Mouse (Mus musculus): ENCODE results near the gene Hoxb8. TPM values are rescaled to one million over a fixed set of nuclear protein-coding genes. Genes with fewer than 3 reads are reported as not detected.

The Hoxb8 gene
- total RNA-seq, 2 experiments from 2014 or later = not detected

DNA sequence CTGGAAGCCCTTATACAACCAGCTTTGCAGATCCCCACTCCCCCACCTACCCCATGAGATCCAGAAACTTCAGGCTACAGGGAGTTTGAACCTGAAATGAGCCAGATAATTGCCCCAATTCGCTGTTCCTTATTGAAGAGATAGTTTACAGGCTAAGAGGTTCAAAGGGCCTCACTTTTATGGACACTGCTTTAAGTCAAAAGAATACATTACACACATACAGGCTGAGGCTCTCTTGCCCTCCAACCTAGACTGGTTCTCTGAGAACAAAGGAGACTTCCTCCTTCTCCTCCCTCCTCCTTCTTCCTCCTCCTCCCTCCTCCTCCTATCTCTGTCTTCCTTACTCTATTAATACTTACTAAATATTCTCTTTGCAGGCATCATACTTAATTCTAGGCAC, 22.2 kb upstream of the Hoxb8 start:
- intact Hi-C loops (cut with DNase I) = no loop called here
- H3K27ac ChIP-seq = no peak overlapping the region
- no peak for TF ChIP-seq CTCF (IDR thresholded peaks at IDR 0.05)
- DNase-seq (ENCODE audit: extremely low spot score in 1 of 2, low spot score in 2 of 2) = no peak
- H3K4me3 ChIP-seq = no peak overlapping the region

DNA sequence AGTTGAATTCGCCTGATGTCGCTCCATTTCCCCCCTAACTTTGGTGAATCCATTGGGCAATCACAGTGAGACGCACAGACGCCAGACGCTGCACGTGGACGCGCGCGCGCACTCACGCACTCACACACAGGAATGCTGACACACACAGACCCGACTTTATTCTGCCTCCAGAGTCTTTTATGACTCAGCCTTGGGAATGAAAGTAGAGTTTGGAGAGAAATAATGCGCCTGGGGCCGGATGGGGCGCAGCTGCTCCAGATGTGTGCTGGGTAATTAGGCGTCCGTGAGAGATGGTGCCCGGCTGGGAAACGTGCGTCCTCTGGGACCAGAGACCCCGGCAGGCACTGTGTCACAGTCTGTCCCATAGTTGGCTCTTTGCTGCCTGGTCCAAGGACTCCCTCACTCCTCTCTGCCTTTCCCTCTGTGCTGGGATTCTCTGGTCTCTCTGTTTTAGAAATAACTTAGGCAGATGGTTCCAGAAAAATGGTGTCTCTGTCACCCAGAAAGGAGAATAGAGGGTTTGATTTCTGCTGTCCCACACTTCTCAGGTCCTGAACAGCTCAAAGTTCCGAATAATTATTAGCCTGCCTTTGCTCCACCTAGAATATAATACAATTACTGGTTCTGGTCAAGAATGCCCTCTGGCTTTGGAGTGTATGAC, 21.3 kb upstream of the Hoxb8 start:
- H3K4me3 ChIP-seq = no peak overlapping the region
- TF ChIP-seq CTCF (IDR thresholded peaks at IDR 0.05) = no peak
- intact Hi-C loops (cut with DNase I) = loop anchor here (5.0 kb wide), 2 partner anchors 67 to 248 kb away; no protein-coding TSS in a partner anchor
- H3K27ac ChIP-seq = no peak overlapping the region
- DNase-seq (ENCODE audit: extremely low spot score in 1 of 2, low spot score in 2 of 2) = no peak

DNA sequence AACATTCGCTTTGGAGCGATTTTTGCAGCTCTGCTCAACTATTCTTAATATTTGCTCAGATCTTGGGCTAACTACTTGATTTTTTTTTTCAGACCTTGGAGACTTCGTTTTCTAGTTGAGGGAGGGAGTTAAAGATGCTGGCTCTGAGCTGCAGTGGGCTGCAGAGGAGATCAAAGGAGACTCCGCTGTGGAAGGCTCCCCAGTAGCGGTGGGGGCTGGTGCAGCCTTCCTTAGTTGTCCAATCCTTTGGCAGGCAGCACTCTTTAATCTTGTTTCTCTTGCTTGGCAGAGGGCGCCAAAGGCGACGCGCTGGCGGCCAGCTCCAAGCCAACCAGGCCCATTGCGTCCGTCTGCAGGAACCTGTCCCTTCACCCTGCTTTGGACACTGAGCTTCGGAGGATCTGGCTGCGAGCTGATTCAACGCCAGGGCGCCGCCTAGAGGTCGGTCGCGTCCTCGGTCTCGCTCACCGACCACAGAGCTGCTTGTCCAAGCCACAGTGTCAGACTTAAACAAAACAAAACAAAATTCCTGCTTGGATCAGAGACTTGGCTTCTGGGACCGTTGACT, 20.3 kb upstream of the Hoxb8 start:
- Histone ChIP-seq H3K4me3 (no peak overlapping the region), H3K27ac (no peak overlapping the region)
- DNase-seq (ENCODE audit: extremely low spot score in 1 of 2, low spot score in 2 of 2) = no peak
- TF ChIP-seq CTCF (IDR thresholded peaks at IDR 0.05) = peak; percentile 42
- intact Hi-C loops (cut with DNase I) = loop anchor here (5.0 kb wide), 2 partner anchors 66 to 249 kb away; no protein-coding TSS in a partner anchor

DNA sequence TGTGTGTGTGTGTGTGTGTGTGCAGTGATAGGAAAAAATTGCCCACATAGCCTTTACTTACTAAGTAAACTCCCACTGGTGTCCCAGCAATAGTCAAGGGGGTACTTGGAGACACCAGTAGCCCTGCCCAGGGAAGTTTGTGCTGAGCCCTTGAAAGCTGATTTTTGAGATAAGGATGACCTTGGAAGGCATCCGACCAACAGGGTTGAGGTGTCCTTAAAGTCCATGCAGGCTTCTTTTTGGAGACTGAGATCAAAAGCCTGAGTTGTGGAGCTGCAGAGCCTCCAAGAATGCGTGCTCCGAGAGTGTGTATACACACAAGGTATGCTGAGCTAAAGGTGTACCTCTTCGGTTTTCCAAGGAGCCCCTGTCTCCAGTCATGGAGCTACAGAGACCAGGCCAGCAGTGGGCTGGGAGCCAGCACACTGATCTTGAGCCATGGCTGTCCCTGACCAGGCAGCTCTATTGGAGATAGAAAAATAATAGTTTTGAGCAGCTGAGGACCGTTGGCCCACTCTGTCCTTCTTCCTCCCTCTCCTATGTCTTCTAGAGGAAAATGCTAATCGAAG, 19.4 kb upstream of the Hoxb8 start:
- no peak for TF ChIP-seq CTCF (IDR thresholded peaks at IDR 0.05)
- H3K4me3 ChIP-seq = no peak overlapping the region
- intact Hi-C loops (cut with DNase I) = loop anchor here (5.0 kb wide), 2 partner anchors 65 to 250 kb away; no protein-coding TSS in a partner anchor
- no peak for DNase-seq (ENCODE audit: extremely low spot score in 1 of 2, low spot score in 2 of 2)
- no peak overlapping the region for H3K27ac ChIP-seq

GRCm38 (mm10) chr11:96263636-96264389, 17.9 kb upstream of the Hoxb8 start:
- Histone ChIP-seq H3K27ac (no peak overlapping the region), H3K4me3 (no peak overlapping the region)
- no peak for TF ChIP-seq CTCF (IDR thresholded peaks at IDR 0.05)
- intact Hi-C loops (cut with DNase I) = loop anchor here (5.0 kb wide), 2 partner anchors 63 to 252 kb away; no protein-coding TSS in a partner anchor
- DNase-seq (ENCODE audit: extremely low spot score in 1 of 2, low spot score in 2 of 2) = no peak

DNA sequence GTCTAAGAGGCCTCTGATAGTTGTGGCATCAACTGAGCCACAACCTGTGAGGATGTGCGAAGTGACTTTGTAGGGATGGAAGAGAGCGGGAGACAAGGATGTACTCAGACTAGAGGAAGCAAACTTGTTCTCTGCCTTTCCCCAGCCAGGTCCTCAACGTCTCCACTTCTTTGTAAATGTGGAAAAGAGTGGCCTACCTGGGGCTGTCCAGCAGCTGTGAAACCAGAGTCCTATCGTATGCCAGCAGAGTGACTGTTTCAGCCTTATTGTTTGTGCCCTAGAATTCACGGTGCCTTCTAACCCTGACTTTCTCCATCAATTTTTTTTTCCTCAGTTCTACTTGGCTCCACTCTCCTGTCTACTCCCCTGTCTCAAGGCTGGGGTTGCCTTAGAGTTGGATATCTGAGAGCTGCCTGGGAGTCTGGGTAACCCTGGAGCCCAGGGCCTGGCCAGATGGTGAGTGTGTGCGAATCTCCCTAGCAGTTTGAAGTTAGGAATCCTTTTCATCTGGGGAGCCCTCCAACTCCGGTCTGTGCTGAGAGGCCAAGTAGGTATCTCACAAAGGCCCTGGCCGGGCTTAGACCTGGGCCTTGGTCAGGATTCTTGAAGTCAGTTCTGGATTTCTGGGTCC, 17.2 kb upstream of the Hoxb8 start:
- Histone ChIP-seq H3K27ac (no peak overlapping the region), H3K4me3 (no peak overlapping the region)
- DNase-seq (ENCODE audit: extremely low spot score in 1 of 2, low spot score in 2 of 2) = no peak
- intact Hi-C loops (cut with DNase I) = loop anchor here (5.0 kb wide), 3 partner anchors 63 to 252 kb away; partner anchors contain the start of gene Hoxb13
- no peak for TF ChIP-seq CTCF (IDR thresholded peaks at IDR 0.05)

DNA sequence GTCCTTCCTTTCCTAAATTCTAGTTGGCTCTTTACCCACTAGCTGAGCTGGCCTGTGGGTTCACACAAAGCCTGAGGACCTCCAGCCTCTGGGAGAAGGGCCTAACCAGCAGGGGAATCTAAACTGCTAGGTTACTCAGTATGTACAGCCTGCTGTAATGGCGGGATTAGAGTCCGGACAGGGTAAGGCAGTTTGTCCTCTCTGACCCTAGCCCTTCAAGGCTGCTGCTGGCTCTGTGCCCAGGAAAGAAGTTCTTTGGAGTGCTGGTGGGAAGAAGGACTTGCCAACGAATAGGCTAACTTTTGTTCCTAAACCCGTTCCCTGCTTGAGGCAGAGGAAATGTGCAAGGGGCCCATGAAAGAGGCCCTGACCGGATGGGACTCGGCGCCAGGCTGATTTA, 15.8 kb upstream of the Hoxb8 start:
- Histone ChIP-seq H3K4me3 (no peak overlapping the region), H3K27ac (no peak overlapping the region)
- intact Hi-C loops (cut with DNase I) = loop anchor here (5.0 kb wide), 1 partner anchor 74 kb away; the partner anchor contains the start of gene Hoxb13
- no peak for TF ChIP-seq CTCF (IDR thresholded peaks at IDR 0.05)
- DNase-seq (ENCODE audit: extremely low spot score in 1 of 2, low spot score in 2 of 2) = no peak

DNA sequence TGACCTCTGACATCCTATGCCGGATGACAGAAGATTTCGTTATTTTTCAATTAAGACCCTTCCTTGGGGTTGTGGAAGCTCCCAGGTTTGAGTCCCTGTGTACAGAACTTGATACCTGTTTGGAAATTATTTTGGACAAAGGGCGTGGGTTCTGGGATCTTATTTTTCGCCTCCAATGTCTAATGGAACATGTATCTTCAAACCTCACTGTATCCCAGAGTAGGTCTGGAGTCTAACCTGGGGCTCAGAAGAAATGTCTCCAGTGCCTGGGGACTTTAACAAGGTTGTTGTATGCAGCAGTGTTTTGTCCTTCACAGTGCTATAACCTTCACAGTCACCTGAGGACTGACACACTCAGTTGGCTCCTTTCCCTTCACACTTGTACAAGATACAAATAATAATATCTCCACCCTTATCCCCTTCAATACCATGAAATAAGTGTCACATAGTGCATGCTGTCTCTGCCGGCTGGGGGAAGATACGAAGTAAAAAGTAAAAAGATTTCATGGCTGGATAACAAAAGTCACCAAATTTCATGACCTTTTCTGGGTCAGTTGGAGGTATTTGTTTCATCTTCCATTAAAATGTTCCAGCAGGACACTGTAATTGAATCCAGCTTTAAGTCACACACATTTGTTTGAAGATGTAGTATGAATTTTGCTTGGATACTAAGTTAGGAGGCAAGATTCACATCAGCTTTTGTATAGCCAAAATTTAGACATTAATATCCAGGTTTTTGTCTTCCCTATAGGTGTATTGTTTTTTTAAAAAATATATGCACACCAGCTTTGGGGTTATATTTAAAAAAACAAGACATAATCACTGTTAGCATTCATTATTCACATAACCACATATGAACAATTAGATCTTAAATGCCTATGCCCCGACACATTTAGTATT, 14.4 kb upstream of the Hoxb8 start:
- no peak for TF ChIP-seq CTCF (IDR thresholded peaks at IDR 0.05)
- no peak for DNase-seq (ENCODE audit: extremely low spot score in 1 of 2, low spot score in 2 of 2)
- Histone ChIP-seq H3K27ac (no peak overlapping the region), H3K4me3 (no peak overlapping the region)
- intact Hi-C loops (cut with DNase I) = loop anchor here (5.0 kb wide), 1 partner anchor 75 kb away; the partner anchor contains the start of gene Hoxb13

DNA sequence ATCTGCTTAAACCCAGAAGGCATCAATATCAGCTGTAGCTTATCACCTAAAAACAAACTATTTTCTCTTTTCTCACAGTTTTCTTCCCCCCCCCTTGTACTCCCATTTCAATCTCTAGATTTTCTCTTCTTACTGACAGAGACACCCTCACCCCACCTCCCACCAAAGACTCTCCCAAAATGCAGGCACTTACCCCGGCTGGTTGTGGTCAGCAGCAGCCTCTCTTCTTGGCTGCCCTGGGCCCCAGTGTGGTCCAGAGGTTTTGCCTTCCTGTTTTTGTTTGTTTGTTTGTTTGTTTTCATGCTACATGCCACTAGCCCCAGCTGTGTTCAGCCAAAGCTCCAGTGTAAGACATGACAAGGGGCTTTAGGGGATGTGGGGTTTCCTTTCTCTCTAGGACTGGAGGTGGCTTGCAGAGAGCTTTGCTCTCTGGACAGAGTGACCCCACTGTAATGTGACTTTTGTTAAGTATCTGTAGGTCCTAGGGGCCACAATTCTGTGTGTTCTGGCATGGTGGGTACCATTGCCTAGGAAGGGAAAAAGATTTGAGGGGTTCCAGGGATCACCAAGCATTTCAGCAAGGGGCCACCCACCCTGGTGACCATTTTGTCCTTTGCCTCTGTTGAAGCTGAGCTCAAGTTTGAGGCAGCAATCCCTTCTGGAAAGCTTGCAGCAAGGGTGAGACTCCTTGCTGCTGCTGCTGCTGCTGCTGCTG, 13.5 kb upstream of the Hoxb8 start:
- no peak for TF ChIP-seq CTCF (IDR thresholded peaks at IDR 0.05)
- Histone ChIP-seq H3K4me3 (no peak overlapping the region), H3K27ac (no peak overlapping the region)
- no peak for DNase-seq (ENCODE audit: extremely low spot score in 1 of 2, low spot score in 2 of 2)
- intact Hi-C loops (cut with DNase I) = loop anchor here (5.0 kb wide), 1 partner anchor 76 kb away; the partner anchor contains the start of gene Hoxb13

DNA sequence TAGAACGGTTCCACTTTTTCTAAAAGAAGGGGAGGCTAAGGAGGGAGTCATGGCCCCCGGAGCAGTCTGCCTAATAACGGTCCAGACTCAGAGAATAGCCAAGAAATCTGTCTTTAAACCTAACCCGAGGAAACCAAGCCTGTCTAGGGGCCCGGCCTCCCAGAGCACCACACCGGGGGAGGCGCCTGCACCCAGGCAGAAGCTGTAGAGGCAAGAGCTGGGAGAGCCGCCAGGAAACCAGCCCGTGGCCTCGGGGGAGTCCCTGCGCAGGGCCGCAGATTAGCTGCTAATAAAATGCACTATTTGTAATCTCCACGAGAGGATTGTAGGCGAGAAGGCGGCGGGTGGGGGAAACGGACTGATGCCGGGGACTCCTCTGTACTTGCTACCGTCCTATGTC, 11.8 kb upstream of the Hoxb8 start:
- no peak for TF ChIP-seq CTCF (IDR thresholded peaks at IDR 0.05)
- intact Hi-C loops (cut with DNase I) = loop anchor here (5.0 kb wide), 1 partner anchor 78 kb away; the partner anchor contains the start of gene Hoxb13
- no peak for DNase-seq (ENCODE audit: extremely low spot score in 1 of 2, low spot score in 2 of 2)
- Histone ChIP-seq H3K27ac (no peak overlapping the region), H3K4me3 (no peak overlapping the region)
